Comparison of ENCODE assay signal across 27 mouse cellular contexts in the genomic region with DNA sequence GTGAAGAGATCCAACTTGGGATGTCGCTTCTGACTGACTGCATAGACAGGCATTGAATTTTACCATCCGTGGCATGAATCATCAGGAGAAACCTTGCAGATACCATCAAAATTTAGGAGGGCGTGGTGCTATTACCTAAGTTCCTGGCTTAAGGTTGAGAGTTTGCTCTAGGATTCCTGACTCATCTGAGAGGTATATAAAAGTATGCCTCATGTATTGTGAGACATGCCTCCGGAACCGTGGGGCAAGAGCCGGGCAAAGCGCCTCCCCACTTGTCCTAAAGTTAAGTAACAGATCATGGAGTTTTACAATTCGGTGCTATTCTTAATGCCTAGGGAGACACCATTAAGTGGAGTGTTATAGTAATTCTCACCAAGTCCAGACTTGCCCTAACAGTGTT. TPM values are rescaled to one million over a fixed set of nuclear protein-coding genes. Genes with fewer than 3 reads are reported as not detected.
DNase-seq lines count a peak whose midpoint lies in the region; ATAC-seq and TF ChIP-seq lines count a peak whose summit lies in the region.
"Had no signal": no experiment of that assay in that cellular context is flagged by ENCODE, and none has a peak within 500 bp of the region (broad histone marks: within the 10 kb centered on the region; RNA-seq: fewer than 3 reads in every experiment).

No protein-coding gene starts in this region.

- 77% methylated on average over 8 of the region's 8 CpGs for WGBS in limb, embryonic 14.5 days
- WGBS in limb, embryonic 10.5 days: 94% methylated on average over 8 of the region's 8 CpGs
- 84% methylated on average over 8 of the region's 8 CpGs for WGBS in stomach, embryonic 16.5 days
- 95% methylated on average over 8 of the region's 8 CpGs for WGBS in hindbrain, embryonic 11.5 days

- no peaks in the 10 kb centered on the region for H3K36me3 ChIP-seq in limb, embryonic 14.5 days (ENCODE audit: control insufficient read depth, insufficient read depth, low read length)
- H3K36me3 ChIP-seq in limb, embryonic 10.5 days: no peaks in the 10 kb centered on the region
- H3K36me3 ChIP-seq in stomach, embryonic 16.5 days (ENCODE audit: control insufficient read depth, insufficient read depth, low read length): no peaks in the 10 kb centered on the region
- H3K36me3 ChIP-seq in hindbrain, embryonic 11.5 days (ENCODE audit: control insufficient read depth, insufficient read depth, low read length): no peaks in the 10 kb centered on the region
- H3K36me3 ChIP-seq: embryonic facial prominence, embryonic 13.5 days; heart, embryonic 12.5 days; heart, embryonic 15.5 days; hindbrain, embryonic 10.5 days had no signal

- DNase-seq in limb, embryonic 14.5 days (ENCODE audit: low spot score): peak; percentile 32
- no peak for DNase-seq in limb, embryonic 10.5 days (ENCODE audit: low spot score)
- DNase-seq in 3134 (ENCODE audit: extremely low read depth, insufficient read length, low spot score) (peak; percentile 32), 416B (ENCODE audit: low read depth) (peak; percentile 15)
- no peak for DNase-seq in hindbrain, embryonic 11.5 days (ENCODE audit: low spot score)
- DNase-seq: adrenal gland, postnatal 10 days; adrenal gland, postnatal 36 days; B cell, adult 2 months; cerebellum, adult 18-20 months; cerebellum, adult 9-10 months; cerebellum, postnatal 14 days; gastrocnemius, postnatal 25 days; heart, postnatal 10 days; heart, postnatal 36 days had no signal

- no peak overlapping the region for H3K9ac ChIP-seq in limb, embryonic 14.5 days (ENCODE audit: low read depth, low read length, severe bottlenecking)
- no peak overlapping the region for H3K9ac ChIP-seq in stomach, embryonic 16.5 days (ENCODE audit: low read length)
- no peak overlapping the region for H3K9ac ChIP-seq in hindbrain, embryonic 11.5 days (ENCODE audit: low read depth, low read length)
- H3K9ac ChIP-seq: embryonic facial prominence, embryonic 13.5 days; heart, embryonic 12.5 days; heart, embryonic 15.5 days; hindbrain, embryonic 14.5 days had no signal

- no peaks in the 10 kb centered on the region for H3K9me3 ChIP-seq in limb, embryonic 14.5 days (ENCODE audit: control insufficient read depth, low read length)
- H3K9me3 ChIP-seq in limb, embryonic 10.5 days (replicated peaks): no peaks in the 10 kb centered on the region
- no peaks in the 10 kb centered on the region for H3K9me3 ChIP-seq in stomach, embryonic 16.5 days (replicated peaks; ENCODE audit: control insufficient read depth, low read length)
- no peaks in the 10 kb centered on the region for H3K9me3 ChIP-seq in hindbrain, embryonic 11.5 days (ENCODE audit: control insufficient read depth, low read length)
- H3K9me3 ChIP-seq: G1E; heart, embryonic 12.5 days; heart, embryonic 15.5 days; hindbrain, embryonic 10.5 days had no signal

- no peak overlapping the region for H3K4me3 ChIP-seq in limb, embryonic 14.5 days (replicated peaks; ENCODE audit: low read length)
- H3K4me3 ChIP-seq in limb, embryonic 10.5 days: no peak overlapping the region
- H3K4me3 ChIP-seq in stomach, embryonic 16.5 days (replicated peaks; ENCODE audit: low read length): no peak overlapping the region
- no peak overlapping the region for H3K4me3 ChIP-seq in hindbrain, embryonic 11.5 days (ENCODE audit: low read depth, low read length)
- H3K4me3 ChIP-seq: embryonic facial prominence, embryonic 13.5 days; heart, embryonic 12.5 days; heart, embryonic 15.5 days; hindbrain, embryonic 10.5 days had no signal

- H3K4me1 ChIP-seq in limb, embryonic 14.5 days (ENCODE audit: control insufficient read depth, insufficient read depth, low read length): no peaks in the 10 kb centered on the region
- H3K4me1 ChIP-seq in limb, embryonic 10.5 days: peaks cover 5% of the 10 kb centered on the region; the same call in 1 of the 2 replicates
- peaks cover 5% of the 10 kb centered on the region; the same call in 1 of the 2 replicates for H3K4me1 ChIP-seq in stomach, embryonic 16.5 days (ENCODE audit: control insufficient read depth, insufficient read depth, low read length)
- no peaks in the 10 kb centered on the region for H3K4me1 ChIP-seq in hindbrain, embryonic 11.5 days (replicated peaks; ENCODE audit: control insufficient read depth, insufficient read depth, low read length)
- H3K4me1 ChIP-seq: embryonic facial prominence, embryonic 13.5 days; heart, embryonic 12.5 days had no signal

- no peaks in the 10 kb centered on the region for H3K27me3 ChIP-seq in limb, embryonic 14.5 days (ENCODE audit: control insufficient read depth, insufficient read depth, low read length)
- H3K27me3 ChIP-seq in limb, embryonic 10.5 days (ENCODE audit: low read depth, poor library complexity, severe bottlenecking): no peaks in the 10 kb centered on the region
- no peaks in the 10 kb centered on the region for H3K27me3 ChIP-seq in stomach, embryonic 16.5 days (ENCODE audit: control insufficient read depth, insufficient read depth, low read length)
- no peaks in the 10 kb centered on the region for H3K27me3 ChIP-seq in hindbrain, embryonic 11.5 days (ENCODE audit: control insufficient read depth, insufficient read depth, low read length)
- H3K27me3 ChIP-seq: CH12.LX; embryonic facial prominence, embryonic 13.5 days; heart, embryonic 12.5 days; heart, embryonic 15.5 days; Patski had no signal

- no peak for ATAC-seq in limb, embryonic 14.5 days (ENCODE audit: low FRiP score, low read depth)
- ATAC-seq in stomach, embryonic 16.5 days (ENCODE audit: insufficient read depth, low FRiP score): no peak
- ATAC-seq in hindbrain, embryonic 11.5 days (ENCODE audit: low FRiP score): no peak
- ATAC-seq: forebrain, embryonic 14.5 days; hindbrain, postnatal 0 days; inflammation-experienced regulatory T-cells, adult 6 months; intestine, embryonic 16.5 days; Patski had no signal

- H3K27ac ChIP-seq in limb, embryonic 14.5 days (replicated peaks; ENCODE audit: low read depth, low read length): no peak overlapping the region
- no peak overlapping the region for H3K27ac ChIP-seq in limb, embryonic 10.5 days
- H3K27ac ChIP-seq in stomach, embryonic 16.5 days (ENCODE audit: low read length): peak overlapping the region; percentile 4; the same call in 1 of the 2 replicates
- H3K27ac ChIP-seq in hindbrain, embryonic 11.5 days (ENCODE audit: low read depth, low read length): no peak overlapping the region
- H3K27ac ChIP-seq: embryonic facial prominence, embryonic 13.5 days; heart, embryonic 15.5 days; hindbrain, embryonic 10.5 days; hindbrain, embryonic 14.5 days; hindbrain, postnatal 0 days had no signal

- H3K4me2 ChIP-seq in limb, embryonic 14.5 days (replicated peaks; ENCODE audit: low read depth, low read length, severe bottlenecking): no peak overlapping the region
- no peak overlapping the region for H3K4me2 ChIP-seq in stomach, embryonic 16.5 days (ENCODE audit: low read depth, low read length)
- H3K4me2 ChIP-seq in hindbrain, embryonic 11.5 days (replicated peaks; ENCODE audit: low read depth, low read length): no peak overlapping the region
- H3K4me2 ChIP-seq: embryonic facial prominence, embryonic 13.5 days; heart, embryonic 12.5 days; heart, embryonic 15.5 days; hindbrain, embryonic 14.5 days had no signal

- TF ChIP-seq POLR2A in limb, embryonic 14.5 days (IDR thresholded peaks at IDR 0.05; ENCODE audit: borderline replicate concordance, extremely low read depth, insufficient read depth, insufficient read length): no peak

RNA-seq across cellular contexts. Expression of gene Pon2, which starts 2.4 kb away (rescaled TPM):
- 20.5 and 21.1 TPM in 2 replicates for polyA plus RNA-seq in limb, embryonic 14.5 days (2012; rRNA removed)
- 27.0 and 28.4 TPM in 2 replicates for polyA plus RNA-seq in limb, embryonic 14.5 days (2014; fragmentation: Nextera tagmentation; extraction: Ambion mirVana)
- polyA plus RNA-seq in limb, embryonic 10.5 days (2016; fragmentation: Nextera tagmentation; extraction: Ambion mirVana): 18.9 and 20.1 TPM in 2 replicates
- polyA plus RNA-seq in stomach, embryonic 16.5 days (2015; fragmentation: Nextera tagmentation; extraction: Ambion mirVana): 77.9 and 86.6 TPM in 2 replicates
- 31.2 and 33.0 TPM in 2 replicates for polyA plus RNA-seq in hindbrain, embryonic 11.5 days (2014; fragmentation: Nextera tagmentation; extraction: Ambion mirVana)

RNA-seq across cellular contexts. Expression of gene Pon3, which starts 44.5 kb away (rescaled TPM):
- 6.8 and 7.2 TPM in 2 replicates for polyA plus RNA-seq in limb, embryonic 14.5 days (2012; rRNA removed)
- polyA plus RNA-seq in limb, embryonic 14.5 days (2014; fragmentation: Nextera tagmentation; extraction: Ambion mirVana): 7.3 and 7.4 TPM in 2 replicates
- polyA plus RNA-seq in limb, embryonic 10.5 days (2016; fragmentation: Nextera tagmentation; extraction: Ambion mirVana): 5.7 and 7.9 TPM in 2 replicates
- 19.0 and 20.1 TPM in 2 replicates for polyA plus RNA-seq in stomach, embryonic 16.5 days (2015; fragmentation: Nextera tagmentation; extraction: Ambion mirVana)
- 7.2 and 8.1 TPM in 2 replicates for polyA plus RNA-seq in hindbrain, embryonic 11.5 days (2014; fragmentation: Nextera tagmentation; extraction: Ambion mirVana)

Comparison
In these comparisons a context has a peak if more than half of its experiments do, and no peak if none do; other contexts are left out.
1. DNase-seq: peak in limb, embryonic 14.5 days (single experiment), 3134 (single experiment) and 416B (single experiment); none in limb, embryonic 10.5 days (single experiment) and hindbrain, embryonic 11.5 days (single experiment).